Mouse (Mus musculus): Measurements from ENCODE around the gene Pon3. TPM values are rescaled to one million over a fixed set of nuclear protein-coding genes. Genes with fewer than 3 reads are reported as not detected.
"Not testable (repeated sequence)": the region's sequence is repeated elsewhere in the genome, so short reads cannot be mapped to it uniquely, and the experiment has no call there.

Gene Pon3
- total RNA-seq, 1 experiment from 2014 or later: 2.9 TPM

GRCm38 (mm10) chr6:5262322-5263249, 6.5 kb upstream of the Pon3 start:
- no peak for ATAC-seq (ENCODE audit: extremely low read depth, insufficient number of reproducible peaks, low FRiP score, poor library complexity, severe bottlenecking)

GRCm38 (mm10) chr6:5255291-5255690, 795 bp downstream of the Pon3 start:
- ATAC-seq (ENCODE audit: extremely low read depth, insufficient number of reproducible peaks, low FRiP score, poor library complexity, severe bottlenecking): no peak

- no peak for ATAC-seq (ENCODE audit: extremely low read depth, insufficient number of reproducible peaks, low FRiP score, poor library complexity, severe bottlenecking)
Observed at GRCm38 (mm10) chr6:5254869-5255268, 1.2 kb downstream of the Pon3 start.

- ATAC-seq (ENCODE audit: extremely low read depth, insufficient number of reproducible peaks, low FRiP score, poor library complexity, severe bottlenecking): no peak
Observed at GRCm38 (mm10) chr6:5245926-5246325, 10.2 kb downstream of the Pon3 start.

- no peak for ATAC-seq (ENCODE audit: extremely low read depth, insufficient number of reproducible peaks, low FRiP score, poor library complexity, severe bottlenecking)
Observed at GRCm38 (mm10) chr6:5238799-5239198, 17.3 kb downstream of the Pon3 start.

- ATAC-seq (ENCODE audit: extremely low read depth, insufficient number of reproducible peaks, low FRiP score, poor library complexity, severe bottlenecking): no peak
Observed at GRCm38 (mm10) chr6:5237510-5237909, 18.6 kb downstream of the Pon3 start.

- no peak for ATAC-seq (ENCODE audit: extremely low read depth, insufficient number of reproducible peaks, low FRiP score, poor library complexity, severe bottlenecking)
Observed at GRCm38 (mm10) chr6:5236843-5237371, 19.2 kb downstream of the Pon3 start.

DNA sequence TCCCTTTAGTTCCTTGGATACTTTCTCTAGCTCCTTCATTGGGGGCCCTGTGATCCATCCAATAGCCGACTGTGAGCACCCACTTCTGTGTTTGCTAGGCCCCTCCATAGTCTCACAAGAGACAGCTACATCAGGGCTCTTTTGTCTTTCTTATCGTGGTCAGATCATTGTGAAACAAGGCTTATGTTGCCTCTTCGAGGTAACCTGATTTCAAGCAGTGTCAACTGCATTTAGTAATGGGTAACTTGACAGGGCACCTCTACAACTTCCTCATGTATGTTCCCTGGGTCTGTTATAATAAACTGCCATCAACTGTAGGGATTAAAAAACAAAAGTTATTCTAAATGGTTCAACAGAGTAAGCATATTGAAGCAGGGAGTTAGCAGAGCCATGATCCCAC, 21.5 kb downstream of the Pon3 start:
- ATAC-seq (ENCODE audit: extremely low read depth, insufficient number of reproducible peaks, low FRiP score, poor library complexity, severe bottlenecking): no peak

- ATAC-seq (ENCODE audit: extremely low read depth, insufficient number of reproducible peaks, low FRiP score, poor library complexity, severe bottlenecking): peak; percentile 69
Observed at GRCm38 (mm10) chr6:5233812-5234211, 22.3 kb downstream of the Pon3 start.

DNA sequence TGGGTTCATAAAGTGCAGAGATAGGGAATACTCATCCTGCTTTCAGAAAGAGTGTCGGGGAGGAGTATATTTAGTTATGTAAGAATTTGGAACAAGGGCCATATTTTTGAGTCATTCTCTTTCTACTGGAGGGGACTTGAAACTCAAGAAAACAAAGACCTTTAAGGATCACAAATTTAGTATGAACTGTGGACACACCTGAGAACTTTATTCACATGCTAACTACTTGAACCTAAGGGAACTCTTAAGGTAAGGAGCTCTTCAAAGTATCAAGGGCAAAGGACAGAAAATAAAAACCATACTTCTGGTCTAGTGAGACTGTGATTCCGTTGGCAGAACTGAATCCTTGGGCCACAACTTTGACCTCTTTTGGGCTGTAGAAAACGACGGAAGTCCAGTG, 24.1 kb downstream of the Pon3 start:
- no peak for ATAC-seq (ENCODE audit: extremely low read depth, insufficient number of reproducible peaks, low FRiP score, poor library complexity, severe bottlenecking)

DNA sequence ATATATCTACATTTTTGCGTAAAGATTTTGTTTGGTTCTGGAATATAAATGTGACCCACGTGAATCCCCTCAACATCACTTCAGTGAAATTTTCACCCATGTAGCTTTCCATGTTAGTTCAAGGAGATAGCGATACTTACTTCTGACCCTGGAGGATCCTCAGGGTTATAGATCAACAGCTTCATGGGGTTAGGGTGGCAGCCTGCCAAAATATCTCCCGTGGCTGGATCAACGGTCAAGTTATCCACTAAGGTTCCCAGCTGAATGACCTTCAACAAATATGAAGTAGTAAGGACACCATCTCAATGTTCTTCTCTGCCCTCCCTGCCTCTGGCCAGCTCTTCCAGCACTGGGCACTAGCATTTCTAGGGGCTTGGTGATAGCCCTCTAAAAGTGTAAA, 25.8 kb downstream of the Pon3 start:
- no peak for ATAC-seq (ENCODE audit: extremely low read depth, insufficient number of reproducible peaks, low FRiP score, poor library complexity, severe bottlenecking)

DNA sequence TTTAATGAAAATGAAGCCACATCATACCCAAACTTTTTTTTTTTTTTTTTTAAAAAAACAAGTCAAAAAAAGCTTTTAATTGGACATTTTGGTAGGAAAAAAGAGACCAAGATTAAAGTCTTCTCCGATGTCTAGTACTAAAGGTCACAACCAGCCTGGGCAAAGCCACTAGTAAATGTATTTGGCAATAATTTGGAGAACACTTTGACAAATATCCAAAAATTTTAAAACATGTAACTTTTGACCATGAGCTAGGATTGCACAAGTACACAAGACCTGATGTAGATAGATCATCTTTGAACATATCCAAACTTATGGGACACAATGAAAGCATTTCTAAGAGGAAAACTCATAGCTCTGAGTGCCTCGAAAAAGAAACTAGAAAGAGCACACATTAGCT, 32.5 kb downstream of the Pon3 start:
- ATAC-seq (ENCODE audit: extremely low read depth, insufficient number of reproducible peaks, low FRiP score, poor library complexity, severe bottlenecking): not testable (repeated sequence)

DNA sequence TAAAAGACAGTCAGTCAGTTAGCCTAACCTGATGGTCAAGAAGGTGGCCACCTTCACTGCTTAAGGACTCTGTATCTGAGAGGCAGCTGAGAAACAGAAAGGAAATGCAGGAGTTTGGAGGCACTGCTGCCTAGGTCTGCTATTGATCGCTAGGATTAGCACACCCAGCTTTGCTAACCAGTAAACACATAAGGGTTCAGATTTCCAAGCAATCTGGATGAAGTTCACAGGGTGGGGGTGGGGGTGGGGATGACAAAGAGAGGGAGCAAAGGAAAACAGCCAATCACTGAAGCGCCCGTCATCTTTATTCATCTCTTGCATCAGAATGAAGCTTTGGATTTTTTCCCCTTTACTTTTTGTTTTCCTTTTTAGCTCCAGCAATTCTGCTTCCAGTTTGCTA, 34.0 kb downstream of the Pon3 start:
- no peak for ATAC-seq (ENCODE audit: extremely low read depth, insufficient number of reproducible peaks, low FRiP score, poor library complexity, severe bottlenecking)

DNA sequence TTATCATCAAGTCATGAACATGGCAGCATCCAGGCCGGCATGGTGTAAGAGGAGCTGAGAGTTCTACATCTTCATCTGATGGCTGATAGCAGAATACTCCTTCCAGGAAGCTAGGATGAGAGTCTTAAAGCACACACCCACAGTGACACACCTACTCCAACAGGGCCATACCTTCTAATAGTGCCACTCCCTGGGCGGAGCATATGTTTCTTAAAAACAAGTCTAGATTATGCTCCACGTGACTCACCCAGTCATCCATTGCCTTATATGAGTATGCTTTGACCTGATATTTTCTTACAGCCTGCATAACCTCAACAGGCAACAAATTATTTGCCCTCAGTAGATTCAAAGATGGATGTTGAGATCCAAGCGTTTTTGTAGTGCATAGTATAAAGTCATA, 37.9 kb downstream of the Pon3 start:
- ATAC-seq (ENCODE audit: extremely low read depth, insufficient number of reproducible peaks, low FRiP score, poor library complexity, severe bottlenecking): no peak

DNA sequence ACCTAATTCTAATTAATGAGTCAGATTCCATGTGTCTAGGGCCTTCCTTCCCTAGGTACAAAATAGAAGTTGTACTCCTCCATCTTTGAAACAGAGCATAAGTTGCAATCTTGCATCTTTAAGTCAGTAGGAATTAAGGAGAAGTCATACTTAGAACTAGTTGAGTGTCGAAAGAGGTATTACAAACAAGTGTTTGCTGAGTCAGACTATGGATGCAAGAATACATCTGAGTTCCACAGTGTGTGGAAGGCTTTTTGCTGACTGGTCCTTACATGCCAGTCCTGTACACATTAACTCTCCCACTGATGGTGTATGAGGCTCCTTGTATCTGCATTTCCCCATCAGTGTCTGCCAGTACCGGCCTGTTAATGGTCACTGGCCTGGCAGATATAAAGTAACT, 48.3 kb downstream of the Pon3 start:
- ATAC-seq (ENCODE audit: extremely low read depth, insufficient number of reproducible peaks, low FRiP score, poor library complexity, severe bottlenecking): peak; percentile 58; the same call in 1 of the 2 replicates

DNA sequence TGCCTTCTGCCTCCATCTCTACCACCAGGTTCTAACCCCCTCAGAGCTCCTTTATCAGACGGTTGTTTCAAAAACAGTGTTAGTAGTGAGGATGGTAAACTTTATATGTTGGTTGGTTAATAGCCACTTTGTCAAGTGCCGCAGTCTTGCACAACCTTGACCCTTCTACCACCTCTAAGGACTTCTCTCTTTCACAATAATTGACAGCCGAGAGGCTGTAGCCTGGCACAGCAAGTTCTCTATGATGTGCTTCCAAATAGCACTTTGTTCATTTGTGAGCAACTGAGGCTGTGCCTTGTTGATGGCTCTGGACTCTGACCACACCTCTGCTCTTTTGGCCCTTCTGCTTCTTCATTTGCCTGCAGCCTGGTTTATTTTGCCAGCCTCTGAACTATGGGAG, 56.2 kb downstream of the Pon3 start:
- ATAC-seq (ENCODE audit: extremely low read depth, insufficient number of reproducible peaks, low FRiP score, poor library complexity, severe bottlenecking): 0 out of 2 replicates have a peak, but pooled peaks have one; percentile 26

- no peak for ATAC-seq (ENCODE audit: extremely low read depth, insufficient number of reproducible peaks, low FRiP score, poor library complexity, severe bottlenecking)
Observed at GRCm38 (mm10) chr6:5199376-5199905, 56.6 kb downstream of the Pon3 start.

DNA sequence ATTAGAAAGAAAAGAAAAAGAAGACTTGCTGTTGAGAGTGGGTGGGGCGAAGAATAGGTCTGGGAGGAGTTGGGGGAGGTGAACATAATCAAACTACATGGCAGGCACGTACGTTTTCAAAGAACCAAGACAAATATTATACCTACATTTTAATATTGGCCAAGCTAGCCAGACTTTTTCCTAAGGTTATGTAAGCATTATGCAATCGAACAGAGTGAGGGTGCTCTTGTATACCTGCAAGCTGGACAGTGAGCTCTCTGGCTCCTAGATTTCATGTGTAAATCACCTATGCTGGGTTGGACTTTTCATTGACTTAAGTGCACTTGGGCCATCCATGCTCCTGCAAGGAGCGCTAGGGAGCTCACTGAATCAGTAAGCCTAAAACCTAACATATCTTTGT, 57.5 kb downstream of the Pon3 start:
- no peak for ATAC-seq (ENCODE audit: extremely low read depth, insufficient number of reproducible peaks, low FRiP score, poor library complexity, severe bottlenecking)

DNA sequence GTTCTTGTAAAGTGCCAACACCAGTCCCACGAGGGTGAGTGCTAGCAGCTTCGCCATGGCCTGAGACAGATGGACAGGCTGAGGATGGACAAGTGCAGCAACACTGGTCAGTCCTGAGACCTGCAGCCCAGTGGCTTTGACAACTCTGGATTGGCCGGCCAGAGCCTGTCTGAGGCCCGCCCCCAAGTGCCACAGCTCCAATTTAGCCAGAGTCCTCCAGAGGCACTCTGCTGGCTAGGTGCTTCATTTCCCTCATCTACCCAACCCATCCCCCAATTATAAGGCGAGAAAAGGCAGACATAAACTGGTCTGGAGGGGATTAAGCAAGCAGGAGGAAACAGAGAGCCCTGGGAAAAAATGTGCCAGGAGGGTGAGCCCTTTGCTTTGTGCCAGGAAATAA, 62.4 kb downstream of the Pon3 start, which contains the start of gene Pon1:
Pon1 (minus strand) TSS at position 254 of the 400 bp plus-strand sequence.
- ATAC-seq (ENCODE audit: extremely low read depth, insufficient number of reproducible peaks, low FRiP score, poor library complexity, severe bottlenecking): no peak

- no peak for ATAC-seq (ENCODE audit: extremely low read depth, insufficient number of reproducible peaks, low FRiP score, poor library complexity, severe bottlenecking)
Observed at GRCm38 (mm10) chr6:5190761-5191160, 65.3 kb downstream of the Pon3 start.
